Mouse (Mus musculus): ENCODE results near the gene Zfp821. TPM values are rescaled to one million over a fixed set of nuclear protein-coding genes. Genes with fewer than 3 reads are reported as not detected.

Gene Zfp821
- total RNA-seq (2014; rRNA removed; ENCODE audit: low replicate concordance) (14.8 and 21.4 TPM in 2 replicates), polyA plus RNA-seq (2015; fragmentation: Nextera tagmentation; extraction: Ambion mirVana) (11.6 and 12.2 TPM in 2 replicates)

DNA sequence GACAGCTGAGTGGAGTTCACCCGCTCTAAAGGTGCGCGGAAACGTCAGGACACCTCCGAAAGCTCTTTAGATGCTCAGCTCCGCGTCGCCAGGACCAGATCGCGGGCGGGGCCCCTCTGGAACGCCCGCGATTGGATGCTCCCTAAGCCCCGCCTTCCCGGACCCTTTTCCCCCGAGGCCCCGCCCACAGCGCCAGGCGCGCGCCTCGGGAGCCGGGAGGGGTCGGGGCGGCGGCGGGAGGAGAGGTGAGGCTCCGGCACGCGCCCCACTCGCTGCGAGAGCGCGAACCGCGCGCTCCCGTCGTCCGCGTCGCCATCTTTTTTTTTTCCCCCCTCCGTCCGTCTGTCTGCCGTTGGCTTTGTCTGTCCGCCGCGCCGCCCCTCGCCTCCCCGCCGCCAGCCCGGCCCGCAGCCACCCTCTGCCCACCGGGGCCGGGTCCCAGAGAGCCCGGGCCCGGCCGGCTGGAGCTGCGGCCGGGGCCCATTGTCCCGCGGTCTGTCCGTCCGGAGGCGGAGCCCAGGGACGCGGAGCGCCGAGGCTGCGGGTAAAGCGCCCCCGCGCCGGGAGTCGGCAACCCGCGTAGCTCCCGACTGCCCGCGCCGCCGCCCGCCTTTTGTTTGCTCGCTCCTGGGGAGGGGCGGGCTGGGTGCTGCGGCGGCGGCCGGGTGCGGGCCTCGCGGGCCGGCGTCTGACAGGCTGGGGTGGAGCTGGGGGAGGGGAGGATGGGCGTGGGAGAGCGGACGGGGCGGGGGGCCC, at the start of gene Zfp821:
Zfp821 (plus strand) TSS at position 227 of the 756 bp plus-strand sequence.
- H3K36me3 ChIP-seq (replicated peaks; ENCODE audit: control insufficient read depth, insufficient read depth, low read length), result peaks cover 30% of the 10 kb centered on the region
- H3K27ac ChIP-seq (ENCODE audit: low read depth), result peak within 1 kb of the TSS; percentile 90
- H3K4me2 ChIP-seq (ENCODE audit: low read depth, low read length), result peak within 1 kb of the TSS; percentile 92
- peak within 1 kb of the TSS; percentile 95 for H3K9ac ChIP-seq (replicated peaks; ENCODE audit: low read depth, low read length)
- H3K4me3 ChIP-seq (ENCODE audit: low read depth, low read length), result peak within 1 kb of the TSS; percentile 92
- peaks cover 16% of the 10 kb centered on the region for H3K4me1 ChIP-seq (ENCODE audit: control insufficient read depth, insufficient read depth)
- H3K27me3 ChIP-seq (ENCODE audit: control insufficient read depth, insufficient read depth, low read length), result no peaks in the 10 kb centered on the region
- H3K9me3 ChIP-seq (replicated peaks; ENCODE audit: control insufficient read depth, low read length), result no peaks in the 10 kb centered on the region
- under 1% methylated on average over 70 of the region's 100 CpGs for WGBS
- peak; percentile 94 for ATAC-seq (ENCODE audit: insufficient read depth, low read depth)
- DNase-seq (ENCODE audit: low spot score), result peak; percentile 92
- no peak for TF ChIP-seq CTCF (IDR thresholded peaks at IDR 0.05; ENCODE audit: low read depth)
- TF ChIP-seq EP300 (IDR thresholded peaks at IDR 0.05; ENCODE audit: low read depth), result no peak

- WGBS, result 73% methylated on average over 3 of the region's 3 CpGs
- no peak overlapping the region for H3K9ac ChIP-seq (replicated peaks; ENCODE audit: low read depth, low read length)
Observed at GRCm38 (mm10) chr8:109656860-109657259, 48.5 kb upstream of the Zfp821 start.

DNA sequence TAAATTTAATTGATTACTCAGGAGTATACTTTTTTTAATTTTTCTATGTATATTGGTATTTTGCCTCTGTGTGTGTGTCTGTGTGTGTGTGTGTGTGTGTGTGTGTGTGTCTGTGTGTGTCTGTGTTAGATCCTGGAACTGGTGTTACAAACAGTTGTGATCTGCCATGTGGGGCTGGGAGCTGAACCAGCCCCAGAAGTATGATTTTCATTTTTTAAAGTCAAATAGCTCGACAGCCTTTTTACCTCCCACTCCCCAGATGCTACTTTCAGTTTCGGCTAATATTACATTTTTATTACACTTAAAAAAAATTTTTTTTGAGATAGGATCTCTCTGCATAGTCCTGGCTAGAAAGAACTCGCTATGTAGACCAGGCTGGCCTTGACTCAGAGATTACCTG, 43.0 kb upstream of the Zfp821 start:
- no peak overlapping the region for H3K4me3 ChIP-seq (ENCODE audit: low read depth, low read length)

More at GRCm38 (mm10) chr8:109656860-109657259, 48.5 kb upstream of the Zfp821 start:
- Histone ChIP-seq H3K4me2 (ENCODE audit: low read depth, low read length) (no peak overlapping the region), H3K4me3 (ENCODE audit: low read depth, low read length) (no peak overlapping the region), H3K27me3 (ENCODE audit: control insufficient read depth, insufficient read depth, low read length) (no peaks in the 10 kb centered on the region), H3K4me1 (ENCODE audit: control insufficient read depth, insufficient read depth) (no peaks in the 10 kb centered on the region), H3K9me3 (replicated peaks; ENCODE audit: control insufficient read depth, low read length) (no peaks in the 10 kb centered on the region), H3K36me3 (replicated peaks; ENCODE audit: control insufficient read depth, insufficient read depth, low read length) (no peaks in the 10 kb centered on the region), H3K27ac (ENCODE audit: low read depth) (no peak overlapping the region)
- no peak for ATAC-seq (ENCODE audit: insufficient read depth, low read depth)
- TF ChIP-seq EP300 (IDR thresholded peaks at IDR 0.05; ENCODE audit: low read depth) (no peak), CTCF (IDR thresholded peaks at IDR 0.05; ENCODE audit: low read depth) (no peak)
- DNase-seq (ENCODE audit: low spot score), result no peak

DNA sequence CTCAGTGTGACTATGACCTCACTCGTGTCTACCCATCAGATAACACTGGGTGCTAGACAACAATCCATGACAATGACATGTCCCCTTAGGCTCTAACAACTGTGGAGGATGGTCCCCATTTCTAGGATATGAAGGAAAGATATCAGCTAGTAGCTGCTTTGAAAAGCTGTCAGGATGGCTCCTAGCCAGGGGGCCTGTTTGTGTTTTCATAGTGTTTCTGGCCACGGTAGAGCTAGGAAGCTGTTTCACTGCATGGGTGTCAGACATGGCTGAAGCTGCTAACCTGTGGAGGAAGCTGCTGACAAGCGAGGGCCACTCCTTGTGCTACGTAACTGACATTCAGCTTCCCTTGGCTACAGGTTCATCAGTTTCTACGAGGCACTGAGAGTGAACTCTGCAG, 38.7 kb upstream of the Zfp821 start:
- no peaks in the 10 kb centered on the region for H3K27me3 ChIP-seq (ENCODE audit: control insufficient read depth, insufficient read depth, low read length)
- no peaks in the 10 kb centered on the region for H3K4me1 ChIP-seq (ENCODE audit: control insufficient read depth, insufficient read depth)
- ATAC-seq (ENCODE audit: insufficient read depth, low read depth) (no peak), DNase-seq (ENCODE audit: low spot score) (no peak)
- 57% methylated on average over 5 of the region's 5 CpGs for WGBS
- H3K9me3 ChIP-seq (replicated peaks; ENCODE audit: control insufficient read depth, low read length), result no peaks in the 10 kb centered on the region
- no peak overlapping the region for H3K4me3 ChIP-seq (ENCODE audit: low read depth, low read length)
- no peak overlapping the region for H3K27ac ChIP-seq (ENCODE audit: low read depth)
- no peak overlapping the region for H3K4me2 ChIP-seq (ENCODE audit: low read depth, low read length)
- H3K36me3 ChIP-seq (replicated peaks; ENCODE audit: control insufficient read depth, insufficient read depth, low read length), result peaks cover 38% of the 10 kb centered on the region
- H3K9ac ChIP-seq (replicated peaks; ENCODE audit: low read depth, low read length), result no peak overlapping the region
- TF ChIP-seq EP300 (IDR thresholded peaks at IDR 0.05; ENCODE audit: low read depth) (no peak), CTCF (IDR thresholded peaks at IDR 0.05; ENCODE audit: low read depth) (no peak)

More for the DNA sequence above, 43.0 kb upstream of the Zfp821 start:
- H3K4me1 ChIP-seq (ENCODE audit: control insufficient read depth, insufficient read depth), result no peaks in the 10 kb centered on the region
- no peak overlapping the region for H3K9ac ChIP-seq (replicated peaks; ENCODE audit: low read depth, low read length)
- 79% methylated on average over 3 of the region's 3 CpGs for WGBS
- no peaks in the 10 kb centered on the region for H3K27me3 ChIP-seq (ENCODE audit: control insufficient read depth, insufficient read depth, low read length)
- no peaks in the 10 kb centered on the region for H3K9me3 ChIP-seq (replicated peaks; ENCODE audit: control insufficient read depth, low read length)
- ATAC-seq (ENCODE audit: insufficient read depth, low read depth) (no peak), DNase-seq (ENCODE audit: low spot score) (no peak)
- no peak overlapping the region for H3K27ac ChIP-seq (ENCODE audit: low read depth)
- peaks cover 8% of the 10 kb centered on the region for H3K36me3 ChIP-seq (replicated peaks; ENCODE audit: control insufficient read depth, insufficient read depth, low read length)
- no peak overlapping the region for H3K4me2 ChIP-seq (ENCODE audit: low read depth, low read length)
- TF ChIP-seq EP300 (IDR thresholded peaks at IDR 0.05; ENCODE audit: low read depth) (no peak), CTCF (IDR thresholded peaks at IDR 0.05; ENCODE audit: low read depth) (no peak)

DNA sequence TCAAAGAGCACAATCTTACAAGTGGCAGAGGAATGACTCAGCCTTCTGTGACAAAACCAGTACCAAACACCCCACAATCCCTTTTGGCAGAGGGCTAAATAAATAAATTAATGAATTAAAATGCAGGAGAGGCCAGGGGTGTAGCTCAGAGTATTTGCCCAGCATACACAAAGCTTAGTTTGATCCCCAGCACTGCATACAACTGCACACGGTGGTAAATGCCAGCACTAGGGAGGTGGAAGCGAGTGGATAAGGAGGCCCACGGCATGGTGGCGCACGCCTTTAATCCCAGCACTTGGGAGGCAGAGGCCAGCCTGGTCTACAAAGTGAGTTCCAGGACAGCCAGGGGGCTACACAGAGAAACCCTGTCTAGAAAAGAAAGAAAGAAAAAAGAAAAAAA, 32.7 kb upstream of the Zfp821 start:
- Histone ChIP-seq H3K9ac (replicated peaks; ENCODE audit: low read depth, low read length) (no peak overlapping the region), H3K27me3 (ENCODE audit: control insufficient read depth, insufficient read depth, low read length) (no peaks in the 10 kb centered on the region), H3K27ac (ENCODE audit: low read depth) (no peak overlapping the region), H3K4me2 (ENCODE audit: low read depth, low read length) (no peak overlapping the region), H3K36me3 (replicated peaks; ENCODE audit: control insufficient read depth, insufficient read depth, low read length) (peaks cover 87% of the 10 kb centered on the region), H3K9me3 (replicated peaks; ENCODE audit: control insufficient read depth, low read length) (no peaks in the 10 kb centered on the region), H3K4me1 (ENCODE audit: control insufficient read depth, insufficient read depth) (no peaks in the 10 kb centered on the region), H3K4me3 (ENCODE audit: low read depth, low read length) (no peak overlapping the region)
- TF ChIP-seq EP300 (IDR thresholded peaks at IDR 0.05; ENCODE audit: low read depth), result no peak
- no peak for TF ChIP-seq CTCF (IDR thresholded peaks at IDR 0.05; ENCODE audit: low read depth)
- no peak for ATAC-seq (ENCODE audit: insufficient read depth, low read depth)
- 87% methylated on average over 5 of the region's 5 CpGs for WGBS
- no peak for DNase-seq (ENCODE audit: low spot score)

All from heart, postnatal 0 days (tissue).